Mouse (Mus musculus): ENCODE measurements around the gene Ano1.

Ano1 gene

DNA sequence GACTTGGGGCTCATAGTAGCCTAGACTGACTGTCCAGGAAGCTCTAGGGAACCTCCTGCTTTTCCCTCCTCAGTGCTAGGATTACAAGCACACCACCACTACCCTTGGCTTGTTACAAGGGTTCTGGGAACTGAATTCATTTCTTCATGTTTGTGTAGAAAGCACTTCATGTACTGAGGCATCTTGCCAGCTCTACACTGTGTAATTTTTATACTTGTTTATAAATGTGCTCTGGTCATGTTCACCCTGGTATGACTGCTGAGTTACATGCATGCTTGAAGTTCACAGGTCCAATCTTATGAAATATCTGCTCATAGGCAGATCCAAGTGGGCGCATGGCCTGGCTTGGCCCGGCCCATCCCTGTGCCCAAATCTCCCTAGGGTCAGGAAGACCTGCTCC is 147.5 kb downstream of the Ano1 start:
- in situ Hi-C loops (cut with MboI; ENCODE audit: low sequenced_read_pairs) = no loop called here

DNA sequence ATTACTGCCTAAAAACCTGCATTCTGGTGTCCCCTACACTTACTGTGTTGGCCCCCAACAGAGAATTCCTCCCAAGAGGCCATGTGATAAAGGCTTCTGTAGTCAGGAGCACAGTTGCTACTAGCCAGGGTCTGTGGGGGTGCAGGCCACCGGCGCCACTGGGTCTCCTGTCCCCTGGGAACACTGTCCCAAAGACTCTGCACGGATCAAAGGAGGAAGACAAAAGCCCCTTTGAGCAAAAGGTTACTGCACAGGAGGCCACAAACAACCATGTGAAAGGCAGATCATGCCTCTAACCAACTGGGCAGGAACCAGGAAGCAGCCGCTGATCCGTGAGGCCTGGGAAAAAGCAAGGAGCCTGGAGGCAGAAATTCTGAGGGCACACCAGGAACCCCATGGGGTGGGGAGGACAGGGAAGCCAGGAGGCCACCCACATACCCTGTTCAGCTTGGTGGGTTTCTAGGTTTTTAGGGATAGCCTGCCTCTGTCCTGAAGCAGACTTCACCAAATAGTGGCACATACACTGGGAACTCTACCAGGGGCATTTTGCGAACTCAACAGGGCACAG is 151.4 kb downstream of the Ano1 start:
- in situ Hi-C loops (cut with MboI; ENCODE audit: low sequenced_read_pairs) = no loop called here

DNA sequence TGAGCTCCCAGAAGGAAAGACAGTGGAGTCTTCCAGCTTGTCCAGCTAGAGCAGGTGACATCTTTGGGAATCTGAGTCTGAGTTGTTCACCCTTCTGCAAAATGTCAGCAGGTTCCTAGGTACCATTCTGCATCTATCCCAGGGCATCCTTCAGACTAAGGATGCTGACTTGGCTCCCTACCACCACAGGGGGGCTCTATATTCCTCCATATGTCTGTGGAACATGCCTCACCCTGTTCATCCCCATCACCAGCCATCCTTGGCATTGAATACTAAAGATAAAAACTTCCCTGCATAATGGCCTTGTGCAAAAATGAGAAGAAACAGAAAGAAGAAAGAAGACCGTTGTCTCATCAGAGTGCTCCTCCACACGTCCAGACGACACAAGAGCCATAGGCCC is 162.3 kb downstream of the Ano1 start:
- in situ Hi-C loops (cut with MboI; ENCODE audit: low sequenced_read_pairs) = no loop called here

DNA sequence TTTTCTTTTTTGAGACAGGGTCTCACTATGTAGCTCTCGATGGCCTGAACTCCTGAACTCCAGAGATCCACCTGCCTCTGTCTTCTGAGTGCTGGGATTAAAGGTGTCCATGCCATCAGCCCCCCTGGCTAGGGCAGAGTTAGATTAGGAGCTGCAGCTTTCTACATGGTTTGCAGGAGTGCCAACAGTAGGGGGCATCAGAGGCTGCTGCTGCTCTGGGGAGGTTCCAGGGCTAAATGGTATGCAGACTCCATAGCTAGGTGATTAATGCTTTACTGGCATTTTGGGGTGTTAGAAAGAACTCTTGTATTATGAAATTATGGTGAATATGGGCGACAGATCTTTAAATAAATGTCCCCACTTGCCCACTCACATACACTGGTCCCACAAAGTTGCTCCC is 164.5 kb downstream of the Ano1 start:
- in situ Hi-C loops (cut with MboI; ENCODE audit: low sequenced_read_pairs) = no loop called here

DNA sequence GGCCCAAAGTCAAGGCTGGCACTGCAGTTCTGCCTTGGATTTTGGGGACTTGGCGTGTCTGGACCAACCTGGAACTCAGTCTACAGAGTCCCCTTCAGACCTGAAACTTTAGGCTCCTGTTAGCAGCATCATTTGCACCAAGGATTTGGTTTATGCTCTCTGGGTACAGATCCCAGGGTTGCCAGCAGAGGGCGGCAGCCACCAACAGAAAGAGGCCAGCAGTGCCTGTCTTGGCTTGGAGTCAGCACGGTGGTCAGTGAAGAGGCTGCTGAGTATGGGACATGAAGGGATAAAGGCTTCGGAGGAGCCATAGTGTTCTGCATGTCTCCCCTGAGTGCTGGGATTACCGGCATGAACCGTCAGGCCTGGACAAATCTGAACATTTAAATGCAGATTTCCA is 166.1 kb downstream of the Ano1 start:
- in situ Hi-C loops (cut with MboI; ENCODE audit: low sequenced_read_pairs) = no loop called here

DNA sequence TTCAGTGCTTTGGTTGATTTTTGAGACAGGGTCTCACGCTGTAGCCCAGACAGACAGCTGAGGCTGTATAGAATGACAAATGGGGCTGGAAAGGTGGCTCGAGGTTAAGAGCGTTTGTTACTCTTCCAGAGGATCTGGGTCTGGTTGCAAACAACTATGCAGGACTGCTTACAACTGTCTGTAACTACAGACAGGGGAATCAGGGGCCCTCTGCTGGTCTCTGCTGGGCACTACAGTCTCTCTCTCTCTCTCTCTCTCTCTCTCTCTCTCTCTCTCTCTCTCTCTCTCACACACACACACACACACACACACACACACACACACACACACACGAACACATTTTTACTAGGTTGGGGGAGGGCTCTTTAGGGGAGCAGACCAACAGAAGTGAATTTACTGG is 168.2 kb downstream of the Ano1 start:
- in situ Hi-C loops (cut with MboI; ENCODE audit: low sequenced_read_pairs) = loop anchor here (5.0 kb wide), 1 partner anchor 189 kb away; no protein-coding TSS in a partner anchor

DNA sequence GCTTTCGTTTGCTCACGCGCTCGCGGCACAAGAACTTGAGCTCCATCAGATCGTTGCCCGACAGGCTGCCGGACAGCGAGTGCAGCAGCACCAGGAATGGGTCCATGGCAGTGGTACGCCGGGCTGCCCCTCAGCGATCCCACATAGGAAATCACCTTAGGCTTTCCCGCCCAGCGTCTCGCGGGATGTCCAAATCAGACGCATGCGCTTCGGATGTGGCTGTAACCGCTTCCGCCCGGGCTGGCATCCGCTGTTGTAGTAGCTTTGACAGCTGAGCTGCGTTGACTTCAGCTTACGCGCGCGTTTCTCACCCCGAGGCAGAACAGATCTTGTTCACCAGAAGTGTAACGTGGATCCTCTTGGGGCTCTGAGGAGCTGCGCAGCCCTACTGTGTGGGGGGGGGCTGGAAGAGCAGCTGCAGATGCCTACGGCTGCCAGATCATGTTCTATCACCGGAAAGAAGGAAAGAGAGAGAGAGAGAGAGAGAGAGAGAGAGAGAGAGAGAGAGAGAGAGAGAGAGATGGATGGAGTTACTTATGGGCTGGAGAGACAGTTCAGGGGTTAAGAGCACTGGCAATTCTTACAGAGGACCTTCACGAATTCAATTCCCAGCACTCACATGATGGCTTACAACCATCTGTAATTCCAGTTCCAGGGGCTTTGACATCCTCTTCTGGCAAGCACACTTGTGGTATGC is 169.3 kb downstream of the Ano1 start, which contains the start of gene Fadd:
Gene Fadd (minus strand): TSS at position 180 of the 697 bp plus-strand sequence.
- in situ Hi-C loops (cut with MboI; ENCODE audit: low sequenced_read_pairs) = loop anchor here (5.0 kb wide), 1 partner anchor 190 kb away; no protein-coding TSS in a partner anchor

DNA sequence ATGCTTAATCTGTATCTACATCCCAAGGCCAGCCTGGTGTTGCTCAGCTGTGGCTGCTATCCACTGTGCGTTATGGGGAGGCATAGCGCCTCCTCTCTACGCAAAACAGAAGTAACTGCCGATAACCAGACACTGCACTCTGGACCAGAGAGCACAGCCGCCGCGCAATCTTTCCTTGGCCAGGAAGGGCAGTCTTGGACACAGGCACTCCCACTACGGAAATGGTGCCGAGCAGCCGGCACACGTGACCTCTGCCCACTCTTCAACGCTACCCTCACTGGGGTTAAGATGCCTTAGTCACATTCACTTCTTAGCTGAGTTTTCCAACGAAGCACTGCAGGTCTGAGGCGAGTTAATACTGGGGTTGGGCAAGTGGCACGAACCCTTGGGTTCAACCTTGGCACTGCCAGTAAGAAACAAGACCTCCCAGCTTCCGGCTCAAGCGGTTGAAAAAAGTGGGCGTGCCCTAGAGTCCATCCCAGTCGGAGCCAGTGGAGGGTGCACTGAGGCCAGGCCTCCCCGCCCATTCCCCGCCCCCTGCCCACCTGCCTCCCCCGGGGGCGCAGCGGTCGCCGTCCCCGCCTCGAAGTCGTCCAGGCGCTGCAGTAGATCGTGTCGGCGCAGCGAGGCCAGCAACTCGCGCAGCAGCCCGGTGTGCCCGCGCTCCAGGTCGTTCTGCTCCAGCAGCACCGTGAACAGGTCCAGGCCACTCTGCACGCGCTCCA is 170.1 kb downstream of the Ano1 start:
- in situ Hi-C loops (cut with MboI; ENCODE audit: low sequenced_read_pairs) = loop anchor here (5.0 kb wide), 1 partner anchor 191 kb away; no protein-coding TSS in a partner anchor

DNA sequence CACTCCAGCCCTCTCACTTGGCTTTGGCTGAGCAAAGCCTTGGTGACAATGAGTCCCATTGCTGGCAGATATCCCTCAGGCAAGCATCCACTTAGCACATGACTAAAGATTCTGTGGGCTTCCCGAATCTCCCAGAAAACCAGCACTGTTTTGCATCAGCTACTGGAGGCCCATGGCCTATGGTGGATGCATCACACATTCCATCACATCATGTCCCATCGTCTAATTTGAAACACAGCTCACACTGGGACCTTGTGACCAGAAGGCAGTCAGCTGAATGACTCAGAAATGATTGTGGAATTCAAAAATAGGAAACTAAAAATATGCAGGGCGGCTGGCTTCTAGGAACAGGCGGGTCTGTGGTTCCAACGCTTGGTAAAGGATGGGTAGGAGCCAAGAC is 173.9 kb downstream of the Ano1 start:
- in situ Hi-C loops (cut with MboI; ENCODE audit: low sequenced_read_pairs) = no loop called here

DNA sequence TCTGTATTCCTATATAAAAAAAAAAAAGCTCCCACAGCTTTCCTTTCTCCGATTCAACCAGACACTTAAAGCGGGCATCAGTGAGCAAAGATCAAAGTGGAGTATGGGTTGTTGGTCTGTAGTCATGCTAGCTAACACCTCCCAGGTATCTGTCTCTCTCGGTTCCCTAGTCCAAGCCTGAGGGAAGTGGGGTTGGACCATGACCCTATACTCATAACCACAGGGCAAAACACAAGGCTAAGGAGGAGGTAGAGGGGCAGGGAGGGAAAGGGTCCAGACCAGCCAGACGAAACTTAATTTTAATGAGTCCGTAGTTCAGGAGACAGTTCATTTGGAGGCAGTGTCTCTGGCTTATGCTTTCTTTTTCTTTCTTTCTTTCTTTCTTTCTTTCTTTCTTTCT is 179.5 kb downstream of the Ano1 start:
- in situ Hi-C loops (cut with MboI; ENCODE audit: low sequenced_read_pairs) = no loop called here

DNA sequence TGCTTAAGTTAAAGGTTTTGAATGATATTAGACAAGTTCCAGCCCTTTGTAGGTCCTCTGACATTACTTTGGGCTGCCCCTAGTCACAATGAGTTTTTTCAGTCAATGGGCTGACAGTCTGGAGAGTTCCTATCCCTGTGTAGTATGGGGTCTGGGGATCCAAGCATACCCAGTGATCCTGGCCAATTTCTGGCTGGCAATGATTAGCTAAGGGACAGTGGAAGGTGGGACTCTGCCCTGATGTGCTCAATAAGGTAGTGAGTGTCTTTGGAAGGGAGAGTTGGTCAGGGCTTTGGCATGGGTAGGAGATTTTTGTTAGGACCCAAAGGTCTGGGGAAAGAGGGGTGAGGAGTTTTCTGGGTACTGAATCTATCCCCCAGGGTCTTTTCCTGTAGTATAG is 180.2 kb downstream of the Ano1 start:
- in situ Hi-C loops (cut with MboI; ENCODE audit: low sequenced_read_pairs) = no loop called here

DNA sequence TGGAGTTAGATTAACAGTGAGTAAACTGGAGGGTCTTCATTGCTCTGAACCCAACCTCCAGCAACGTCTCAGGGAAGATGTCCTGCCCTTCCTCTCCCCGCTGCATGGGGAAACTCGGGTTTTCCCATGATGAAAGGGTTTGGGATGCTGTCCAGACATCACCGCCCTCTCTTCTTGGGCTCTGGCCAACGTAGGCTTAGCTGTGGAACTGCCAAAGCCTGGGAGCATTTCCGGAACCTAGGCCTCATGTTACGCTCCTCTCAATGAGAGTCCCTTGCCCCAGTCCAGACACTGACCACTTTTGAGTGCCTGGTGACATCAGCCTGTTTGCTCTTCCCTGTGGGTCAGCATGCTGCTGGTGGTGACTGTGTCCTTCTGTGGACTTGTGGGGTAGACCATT is 182.3 kb downstream of the Ano1 start:
- in situ Hi-C loops (cut with MboI; ENCODE audit: low sequenced_read_pairs) = no loop called here

DNA sequence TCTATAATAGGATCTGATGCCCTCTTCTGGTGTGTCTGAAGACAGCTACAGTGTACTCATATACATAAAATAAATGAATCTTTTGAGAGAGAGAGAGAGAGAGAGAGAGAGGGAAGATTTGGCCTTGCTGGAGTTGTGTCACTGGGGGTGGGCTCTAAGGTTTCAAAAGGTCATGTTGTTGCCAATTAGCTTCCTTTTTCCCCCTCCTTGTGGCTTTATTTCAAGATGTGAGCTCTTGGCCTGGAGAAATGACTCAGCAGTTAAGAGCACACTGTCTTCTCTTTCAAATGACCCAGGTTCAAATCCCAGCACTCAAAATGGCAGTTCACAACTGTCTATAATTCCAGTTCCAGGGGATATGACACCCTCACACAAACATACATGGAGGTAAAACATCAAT is 183.7 kb downstream of the Ano1 start:
- in situ Hi-C loops (cut with MboI; ENCODE audit: low sequenced_read_pairs) = no loop called here

DNA sequence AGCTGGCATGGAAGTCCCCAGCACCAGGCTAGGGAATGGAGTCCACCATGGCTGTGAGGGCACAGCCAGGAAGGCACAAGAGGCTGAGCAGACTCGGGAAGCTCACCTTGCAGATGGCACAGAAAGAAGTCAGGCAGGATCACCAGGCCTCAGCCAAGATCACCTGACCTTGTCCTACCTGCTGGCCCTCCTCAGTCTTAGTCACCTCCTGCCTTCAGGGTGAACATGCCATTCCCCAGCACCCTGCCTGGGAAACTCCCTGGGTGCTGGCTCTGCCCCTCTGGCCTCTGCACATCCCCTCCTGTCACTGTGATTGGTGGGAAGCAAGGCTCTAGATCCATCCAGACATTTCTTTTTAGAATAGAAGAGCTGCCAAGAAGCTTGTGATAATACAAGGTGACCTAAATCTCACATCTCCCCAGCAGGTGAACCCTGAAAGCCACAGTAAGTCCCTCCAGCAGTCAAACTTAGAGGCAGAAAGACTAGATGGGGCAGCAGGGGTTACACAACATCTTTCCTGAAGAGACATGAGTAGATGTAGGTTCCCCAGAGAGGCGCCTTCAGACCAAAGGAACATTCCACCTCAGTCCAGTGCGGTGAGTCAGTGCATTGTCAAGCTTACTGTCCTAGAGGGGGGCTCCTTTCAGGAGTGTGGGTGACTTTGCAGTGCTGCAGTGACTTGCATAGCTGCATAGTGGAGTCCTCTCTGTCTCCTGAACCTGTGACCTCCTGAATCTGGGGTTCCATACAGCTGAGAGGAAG is 184.7 kb downstream of the Ano1 start:
- in situ Hi-C loops (cut with MboI; ENCODE audit: low sequenced_read_pairs) = no loop called here

DNA sequence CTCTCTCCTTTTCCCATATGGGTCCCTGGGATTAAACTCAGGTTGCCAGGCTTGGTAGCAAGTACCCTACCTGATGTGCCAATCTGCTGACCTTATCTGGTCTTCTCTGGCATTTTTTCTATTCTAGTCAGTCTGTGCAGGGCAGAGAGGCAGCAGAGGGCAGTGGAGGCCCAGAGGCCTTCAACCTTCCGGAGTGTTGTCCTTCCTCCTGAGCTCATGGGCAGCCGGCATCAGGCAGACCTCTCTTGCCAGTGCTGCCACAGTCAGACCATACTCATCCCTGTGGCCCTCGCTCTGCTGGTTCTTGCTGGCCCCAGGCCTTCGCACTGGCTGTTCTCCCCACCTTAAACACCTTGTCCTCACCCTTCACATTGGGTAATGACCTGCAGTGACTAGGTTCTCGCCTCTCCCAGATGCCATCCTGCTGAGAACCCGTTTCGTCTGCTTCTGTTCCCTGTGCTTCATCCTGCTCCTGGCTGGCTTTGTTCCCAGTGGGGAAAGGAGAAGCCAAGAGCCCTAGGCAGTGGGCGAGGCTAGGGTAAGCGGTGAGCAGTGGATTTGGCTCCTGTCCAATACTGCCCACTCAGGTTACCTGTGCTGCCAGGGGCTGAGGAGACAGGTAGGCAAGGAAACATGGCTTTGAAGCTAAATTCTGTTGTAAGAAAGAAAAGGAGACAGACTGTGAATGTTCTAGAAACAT is 188.2 kb downstream of the Ano1 start:
- in situ Hi-C loops (cut with MboI; ENCODE audit: low sequenced_read_pairs) = no loop called here

DNA sequence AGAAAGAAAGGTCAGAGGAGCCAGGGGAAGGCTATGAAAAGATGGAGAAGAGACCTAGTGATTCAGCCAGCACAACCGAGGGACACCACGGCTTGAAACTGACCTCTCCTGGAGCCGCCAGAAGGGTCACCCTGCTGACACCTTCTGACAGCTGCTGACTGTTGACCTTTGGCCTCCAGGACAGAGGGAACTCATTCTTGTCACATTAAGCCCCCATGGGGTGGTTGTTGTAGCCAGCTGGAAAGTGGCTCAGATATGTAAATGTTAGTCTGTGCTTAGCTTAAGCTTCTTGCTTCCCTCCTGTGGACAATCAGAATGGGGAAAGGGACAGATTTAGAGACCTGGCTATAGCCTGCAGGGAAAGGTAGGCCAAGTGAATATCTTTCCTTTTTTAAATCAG is 189.8 kb downstream of the Ano1 start:
- in situ Hi-C loops (cut with MboI; ENCODE audit: low sequenced_read_pairs) = no loop called here

DNA sequence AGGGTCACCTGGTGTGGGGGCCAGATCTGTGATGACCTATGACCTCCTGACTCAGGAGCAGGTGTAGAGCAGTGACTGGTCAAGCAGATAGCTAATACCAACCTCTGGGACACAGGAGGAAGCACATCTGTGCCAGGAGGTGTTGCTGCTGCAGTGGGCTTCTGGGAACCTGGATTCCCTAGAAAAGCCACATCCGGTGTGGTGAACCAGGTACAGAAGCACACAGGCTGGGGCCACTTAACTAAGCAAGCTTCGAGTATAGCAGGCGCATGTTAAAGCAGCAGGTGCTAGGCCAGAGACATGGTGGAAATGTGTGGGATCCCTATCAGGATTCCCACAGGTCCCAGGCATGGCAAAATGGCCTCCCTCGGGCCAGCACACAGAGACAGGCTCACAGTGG is 191.2 kb downstream of the Ano1 start:
- in situ Hi-C loops (cut with MboI; ENCODE audit: low sequenced_read_pairs) = no loop called here

DNA sequence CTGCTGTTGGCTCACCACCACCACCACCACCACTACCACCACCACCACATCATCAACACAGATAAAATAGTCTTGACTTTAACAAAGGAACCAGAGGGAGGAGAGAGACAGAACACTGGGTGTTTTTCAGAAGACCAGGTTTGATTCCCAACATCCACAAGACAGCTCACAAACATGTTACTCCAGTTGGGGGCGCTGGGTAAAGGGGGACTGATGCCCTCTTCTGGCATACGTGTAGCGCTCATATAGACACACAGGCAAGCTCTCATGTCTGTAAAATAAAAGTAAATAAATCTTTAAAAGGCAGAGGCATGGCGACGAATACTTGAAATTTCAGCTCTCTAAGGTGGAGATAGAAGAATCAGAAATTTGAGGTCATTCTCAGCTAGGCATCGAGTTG is 193.2 kb downstream of the Ano1 start:
- in situ Hi-C loops (cut with MboI; ENCODE audit: low sequenced_read_pairs) = no loop called here

DNA sequence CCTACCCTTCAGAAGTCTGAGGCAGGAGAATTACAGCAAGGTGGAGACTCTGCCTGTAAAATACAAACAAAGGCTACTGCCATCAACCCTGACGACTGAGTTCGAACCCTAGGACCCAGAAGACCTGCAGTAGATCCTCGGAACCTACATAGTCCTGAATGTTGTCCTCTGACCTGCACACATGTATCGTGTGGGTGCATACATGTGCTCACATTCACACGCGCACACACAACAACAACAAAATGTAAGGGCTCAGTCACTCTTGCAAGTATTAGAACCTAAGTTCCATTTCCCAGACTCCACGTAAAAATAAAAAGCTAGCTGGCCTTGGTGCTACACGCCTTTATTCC is 197.7 kb downstream of the Ano1 start:
- in situ Hi-C loops (cut with MboI; ENCODE audit: low sequenced_read_pairs) = no loop called here

DNA sequence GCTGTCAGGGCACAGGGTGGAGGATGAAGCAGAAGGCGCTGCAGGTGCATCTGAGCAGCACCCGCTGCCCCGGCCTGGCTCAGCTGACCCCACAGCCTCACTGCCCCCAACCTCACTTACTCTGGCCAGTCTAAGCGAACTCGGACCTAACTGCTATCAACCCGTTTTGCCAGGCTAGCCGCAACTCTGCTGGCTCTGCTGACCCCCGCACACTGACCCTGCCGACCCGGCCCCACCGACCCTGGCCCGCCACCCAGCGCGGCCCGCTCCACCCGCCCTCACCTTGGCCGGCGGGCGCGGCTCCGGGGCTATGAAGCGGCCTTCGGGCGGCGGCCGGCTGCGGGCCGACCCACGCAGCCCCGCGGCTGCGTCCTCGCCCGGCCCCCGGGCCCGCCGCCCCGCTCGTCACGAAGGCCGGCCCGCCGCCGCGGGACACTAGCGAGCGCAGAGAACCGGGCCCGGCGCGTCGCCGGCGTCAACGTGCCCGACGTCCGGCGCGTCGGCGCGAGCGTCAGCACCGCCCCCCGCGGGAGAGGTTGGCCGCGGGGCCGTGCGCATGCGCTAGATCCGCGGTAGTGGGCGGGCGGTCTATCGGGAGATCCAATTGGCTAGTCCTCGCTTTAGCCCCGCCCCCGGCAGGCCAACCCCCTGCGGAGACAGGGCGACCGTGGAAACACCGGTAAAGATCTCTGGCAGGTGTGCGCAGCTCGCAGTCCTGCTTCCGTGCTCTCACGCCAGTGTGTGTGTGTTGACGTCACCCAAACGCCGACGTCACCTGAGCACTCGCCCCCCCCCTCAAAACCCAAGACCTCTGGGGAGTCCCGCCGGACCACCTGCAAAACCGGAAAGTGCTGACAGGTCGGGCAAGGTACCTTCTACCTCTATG is 198.3 kb downstream of the Ano1 start, which contains the start of gene Ppfia1:
Gene Ppfia1 (minus strand): TSS at position 493 of the 886 bp plus-strand sequence.
- in situ Hi-C loops (cut with MboI; ENCODE audit: low sequenced_read_pairs) = no loop called here

All from CH12F3 (cell line).